Mouse (Mus musculus): Measurements from ENCODE around the gene Wdsub1. TPM values are rescaled to one million over a fixed set of nuclear protein-coding genes. Genes with fewer than 3 reads are reported as not detected.

The Wdsub1 gene
- total RNA-seq, 2 experiments from 2014 or later: 14.3 to 31.0 TPM

DNA sequence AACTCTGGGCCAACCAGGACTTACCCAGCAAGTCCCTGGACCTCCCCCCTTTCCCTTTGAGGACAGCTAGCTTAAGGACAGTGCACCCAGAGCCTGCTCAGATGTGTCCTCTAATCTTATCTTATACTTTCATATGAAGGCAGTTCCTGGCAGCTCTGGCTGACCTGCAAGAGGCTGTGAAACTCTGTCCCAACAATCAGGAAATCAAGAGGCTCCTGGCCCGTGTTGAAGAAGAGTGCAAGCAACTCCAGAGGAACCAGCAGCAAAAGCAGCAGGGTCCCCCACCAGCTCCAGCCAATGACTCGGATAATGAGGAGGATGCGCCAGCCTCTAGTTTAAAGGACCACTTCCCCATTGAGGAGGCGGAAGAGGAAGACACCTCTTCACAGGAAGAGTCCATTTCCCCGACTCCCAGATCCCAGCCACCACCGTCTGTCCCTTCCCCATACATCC is 39.8 kb downstream of the Wdsub1 start:
- ATAC-seq (ENCODE audit: poor library complexity, severe bottlenecking): 0 out of 2 replicates have a peak, but pooled peaks have one; percentile 21

DNA sequence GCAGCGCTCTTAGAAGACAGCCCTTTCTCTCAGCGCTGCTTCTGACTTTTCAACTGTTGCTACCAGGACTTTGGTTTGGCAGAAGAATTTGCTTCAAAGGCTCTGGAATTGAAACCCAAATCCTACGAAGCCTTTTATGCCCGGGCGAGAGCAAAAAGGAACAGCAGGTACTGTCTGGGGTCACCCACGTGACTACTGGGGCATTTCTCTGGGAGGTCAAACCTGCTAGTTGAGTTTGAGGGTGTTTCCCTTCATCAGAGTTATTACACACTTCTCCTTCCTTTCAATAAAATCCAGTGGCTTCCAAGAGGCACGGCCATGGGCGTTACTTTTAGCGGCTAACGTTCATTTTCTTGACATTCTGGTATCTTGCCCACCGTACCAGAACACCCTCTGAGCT is 40.4 kb downstream of the Wdsub1 start:
- no peak for ATAC-seq (ENCODE audit: poor library complexity, severe bottlenecking)

DNA sequence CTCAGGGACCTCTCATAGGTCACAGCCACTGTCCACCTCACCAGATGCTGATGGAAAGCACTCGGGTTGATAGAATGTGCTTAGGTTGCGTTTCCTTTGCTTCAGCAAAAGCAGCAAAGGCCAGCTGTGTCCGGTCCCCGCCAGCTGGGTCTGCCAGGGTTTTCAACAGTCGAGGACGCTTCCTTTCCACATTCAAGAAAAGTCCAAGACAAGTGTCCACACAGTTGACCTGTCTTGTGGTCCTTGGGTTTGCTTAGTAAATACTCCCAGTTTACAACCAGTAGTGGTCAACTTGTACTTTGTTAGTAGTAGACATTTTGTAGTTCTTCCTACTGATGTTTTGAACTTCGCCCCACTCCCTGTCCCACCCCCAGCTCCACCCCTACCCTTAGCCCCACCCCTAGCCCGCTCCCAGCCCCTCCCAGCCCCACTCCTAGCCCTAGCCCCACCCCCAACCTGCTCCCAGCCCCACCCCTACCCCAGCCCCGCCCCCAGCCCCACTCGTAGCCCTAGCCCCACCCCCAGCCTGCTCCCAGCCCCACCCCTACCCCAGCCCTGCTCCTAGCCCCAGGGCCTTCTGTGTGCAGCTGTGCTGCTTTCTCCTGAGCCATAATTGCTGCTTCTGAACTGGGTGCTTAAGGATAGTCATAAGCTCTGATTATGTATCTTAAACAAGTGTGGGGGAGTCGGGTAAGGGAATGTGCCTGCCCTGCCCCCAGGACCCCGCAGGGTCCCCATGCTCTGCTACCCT is 41.0 kb downstream of the Wdsub1 start:
- no peak for ATAC-seq (ENCODE audit: poor library complexity, severe bottlenecking)

DNA sequence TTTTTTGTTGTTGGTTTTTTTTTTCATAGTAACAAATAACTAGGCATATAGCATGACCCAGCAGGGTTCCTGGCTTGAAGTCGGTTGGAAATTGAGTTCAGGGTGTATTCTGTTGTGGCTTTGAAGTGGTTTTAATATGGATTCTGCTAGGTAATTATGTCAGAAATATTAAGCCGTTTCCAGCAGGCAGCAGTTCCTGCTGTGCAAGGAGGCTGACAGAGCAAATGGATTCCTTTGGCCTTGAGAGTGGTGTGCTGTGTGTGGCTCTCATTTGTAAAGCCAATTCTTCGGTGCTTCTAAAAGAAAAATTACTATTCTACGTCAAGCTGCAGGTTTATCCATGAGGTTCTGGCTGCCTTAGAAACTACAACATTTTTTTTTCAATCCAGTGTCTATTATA is 42.2 kb downstream of the Wdsub1 start:
- ATAC-seq (ENCODE audit: poor library complexity, severe bottlenecking): no peak

DNA sequence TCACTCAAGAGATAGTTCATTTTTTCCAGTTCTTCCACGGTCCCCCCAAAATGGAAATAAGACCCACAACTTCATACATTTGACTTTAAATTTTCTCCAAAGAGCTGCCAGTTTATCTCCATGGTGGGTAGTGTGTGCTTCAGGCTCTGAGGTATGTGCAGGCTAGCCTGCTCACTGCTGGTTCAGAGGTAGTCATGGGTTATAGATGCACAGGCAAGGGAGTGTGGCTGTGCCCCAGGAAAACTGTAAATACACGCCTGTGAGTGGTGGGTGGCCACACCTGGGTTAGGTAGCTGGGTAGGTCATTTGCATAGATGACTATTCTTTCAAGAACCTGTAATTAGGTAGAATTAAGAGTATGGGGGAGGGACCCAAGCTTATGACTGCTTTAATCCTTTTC is 42.6 kb downstream of the Wdsub1 start:
- no peak for ATAC-seq (ENCODE audit: poor library complexity, severe bottlenecking)

DNA sequence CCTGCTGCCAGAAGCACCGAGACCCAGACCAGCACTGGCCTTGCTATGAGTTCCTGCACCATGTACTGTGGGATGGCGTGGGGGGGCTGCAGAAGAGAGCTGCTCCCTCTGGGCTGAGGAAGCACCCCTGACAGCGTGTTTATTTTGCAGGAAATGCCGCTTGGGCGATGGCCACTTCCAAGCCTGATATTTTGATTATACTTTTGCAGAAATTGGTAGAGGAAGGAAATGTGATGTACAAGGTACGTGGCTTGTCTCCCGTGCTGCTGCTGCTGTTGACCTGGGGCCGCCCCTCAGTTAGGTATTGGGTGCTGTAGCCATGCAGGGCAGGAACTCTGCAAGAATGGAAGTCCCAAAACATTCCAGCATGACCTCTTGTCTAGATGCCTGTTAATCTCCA is 43.6 kb downstream of the Wdsub1 start:
- no peak for ATAC-seq (ENCODE audit: poor library complexity, severe bottlenecking)

DNA sequence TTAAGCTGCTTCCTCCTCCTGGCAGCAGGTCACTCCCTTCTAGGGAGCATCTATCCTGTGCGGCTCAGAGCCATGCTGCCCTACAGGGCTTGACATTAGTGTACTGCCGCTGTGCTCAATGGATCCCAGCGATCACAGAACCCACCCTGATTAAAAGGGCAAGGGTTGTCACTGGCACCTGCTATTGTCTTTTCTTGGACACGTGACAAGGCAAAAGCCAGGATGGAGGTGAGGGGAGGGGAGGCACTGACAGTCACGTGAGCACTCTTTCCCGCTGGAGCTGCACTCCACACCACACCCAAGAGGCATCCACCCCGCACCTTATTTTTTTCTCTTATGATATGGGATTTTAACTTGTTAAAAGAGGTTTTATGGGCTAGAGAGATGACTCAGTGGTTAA is 50.6 kb downstream of the Wdsub1 start:
- ATAC-seq (ENCODE audit: poor library complexity, severe bottlenecking): no peak

DNA sequence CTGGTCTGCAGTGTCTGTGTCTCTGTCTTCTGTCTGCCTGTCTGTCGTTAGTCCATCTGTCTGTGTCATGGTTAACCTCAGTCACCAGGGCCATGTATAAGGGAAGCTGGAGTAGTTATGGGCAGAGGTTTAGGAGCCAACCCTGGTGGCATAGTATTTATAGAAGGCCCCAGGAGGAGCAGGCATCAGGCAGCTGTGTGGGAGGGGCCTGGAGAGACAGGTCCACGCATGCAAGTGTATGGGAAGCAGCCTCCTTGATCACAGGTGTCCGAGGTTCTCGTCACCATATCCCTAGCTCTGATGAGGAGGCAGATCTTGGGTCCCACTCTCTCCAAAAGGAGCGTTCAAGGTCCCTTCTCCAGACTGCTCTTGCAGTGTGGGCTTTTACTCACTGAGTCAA is 51.5 kb downstream of the Wdsub1 start:
- no peak for ATAC-seq (ENCODE audit: poor library complexity, severe bottlenecking)

DNA sequence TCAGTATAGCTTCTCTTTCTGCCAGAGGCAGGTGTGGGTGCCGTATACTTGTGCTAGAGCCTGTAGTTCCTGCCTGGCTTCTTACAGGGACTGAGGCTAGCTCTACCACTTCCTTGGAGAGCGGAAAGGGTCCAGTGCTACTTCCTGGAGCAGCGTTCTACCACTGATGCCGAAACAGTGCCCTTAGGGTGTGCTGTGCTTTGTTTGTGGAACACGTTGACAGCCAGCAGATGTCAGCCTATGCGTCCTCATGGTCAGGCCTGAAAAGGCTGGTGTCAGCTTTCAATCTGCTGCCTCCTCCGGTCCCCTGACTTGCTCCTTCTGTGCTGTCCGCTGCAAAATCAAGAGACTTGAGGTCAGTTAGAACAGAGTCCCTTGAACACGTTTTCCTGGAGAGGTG is 52.2 kb downstream of the Wdsub1 start:
- no peak for ATAC-seq (ENCODE audit: poor library complexity, severe bottlenecking)

DNA sequence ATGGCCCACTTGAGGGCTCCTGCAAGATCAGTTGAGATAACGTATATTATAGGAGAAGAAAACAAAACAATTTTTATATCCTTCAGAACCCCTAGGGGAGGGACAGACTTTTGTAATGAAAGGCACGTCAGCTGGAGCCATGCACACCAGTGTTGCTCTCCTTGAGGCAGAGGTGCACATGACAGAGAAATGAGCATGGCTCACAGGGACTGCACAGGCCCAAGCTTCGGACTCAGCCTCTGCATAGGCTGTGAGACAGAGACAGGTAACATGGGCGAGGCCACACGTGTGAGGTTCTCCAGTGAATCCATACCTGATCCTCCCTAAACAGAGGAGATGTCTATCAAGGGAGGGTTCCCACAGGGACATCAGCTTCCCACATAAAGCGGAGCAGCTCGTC is 52.7 kb downstream of the Wdsub1 start:
- ATAC-seq (ENCODE audit: poor library complexity, severe bottlenecking): no peak

DNA sequence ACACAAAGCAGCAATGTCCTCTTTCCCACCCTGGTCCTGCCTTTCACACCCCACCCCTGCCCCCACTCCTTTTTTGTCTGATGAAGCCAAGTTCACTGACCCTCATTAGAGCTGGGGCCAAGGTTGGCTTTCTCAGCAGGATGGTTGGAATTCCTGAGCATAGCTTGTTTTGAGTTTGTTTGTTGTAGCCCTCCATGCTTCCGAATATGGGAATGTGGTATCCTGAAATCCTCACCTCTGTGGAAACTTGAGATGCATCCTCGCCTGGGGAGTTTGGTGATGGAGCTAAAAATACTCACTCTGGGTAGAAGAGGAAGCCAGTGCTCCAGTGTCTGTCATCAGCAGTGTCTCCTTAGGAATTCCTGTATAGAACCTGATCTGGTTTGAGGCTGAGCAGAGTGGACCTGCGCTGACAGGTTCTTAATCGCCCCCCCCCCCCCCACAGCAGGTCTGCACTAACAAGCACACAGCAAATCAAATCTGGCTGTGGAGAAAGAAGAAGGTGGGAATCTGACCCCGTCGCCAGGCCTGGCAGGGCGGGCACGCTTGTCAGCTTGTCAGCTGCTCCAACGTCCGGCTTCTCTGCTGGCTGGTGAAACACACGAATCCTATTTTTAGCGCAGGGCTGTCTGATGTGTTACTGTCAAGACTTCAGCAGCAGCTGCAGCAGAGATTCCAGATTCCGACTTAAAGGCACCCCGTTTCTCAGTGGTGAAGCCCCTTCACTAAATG is 53.4 kb downstream of the Wdsub1 start:
- ATAC-seq (ENCODE audit: poor library complexity, severe bottlenecking): no peak

DNA sequence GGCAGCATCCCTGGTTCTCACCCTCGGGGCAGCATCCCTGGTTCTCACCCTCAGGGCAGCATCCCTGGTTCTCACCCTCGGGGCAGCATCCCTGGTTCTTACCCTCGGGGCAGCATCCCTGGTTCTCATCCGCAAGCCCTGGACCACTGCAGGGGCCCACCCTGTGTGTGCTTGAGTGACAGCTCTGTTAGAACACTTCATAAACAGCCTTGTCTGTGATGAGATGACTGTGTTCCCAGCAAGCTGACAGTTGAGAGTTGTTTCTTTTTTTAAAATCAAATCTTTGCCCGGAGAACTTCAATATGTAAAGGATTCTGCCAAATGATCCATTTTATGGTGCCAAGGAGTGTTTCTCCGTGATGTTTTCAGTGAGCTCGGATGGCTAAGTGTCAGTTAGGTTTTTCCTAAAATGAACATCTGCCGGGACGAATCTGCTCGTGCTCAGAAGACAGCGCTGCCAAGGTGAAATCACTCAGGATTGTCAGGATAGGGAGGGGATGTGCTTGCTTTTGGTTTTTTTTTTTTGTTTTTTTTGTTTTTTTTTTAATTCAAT is 54.2 kb downstream of the Wdsub1 start:
- ATAC-seq (ENCODE audit: poor library complexity, severe bottlenecking): no peak

DNA sequence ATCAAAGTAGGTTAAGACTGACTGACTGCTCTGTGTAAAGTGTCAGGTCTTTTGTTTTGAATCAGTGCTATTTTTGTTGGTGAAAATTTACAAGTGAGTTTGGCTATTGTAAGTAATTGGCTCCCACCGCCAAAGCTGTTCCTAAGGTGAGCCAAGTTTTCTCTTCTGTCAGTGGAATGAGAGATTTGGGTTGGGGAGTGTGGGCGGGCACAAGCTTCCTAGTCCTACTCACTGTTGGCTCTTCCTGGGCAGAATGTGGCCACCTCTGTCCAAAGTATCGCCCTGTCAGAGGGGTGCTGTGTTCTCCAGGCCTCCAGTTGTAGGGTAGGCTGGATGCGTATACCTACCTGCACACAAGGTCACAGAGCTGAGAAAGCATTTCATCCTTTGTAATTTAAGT is 57.0 kb downstream of the Wdsub1 start:
- ATAC-seq (ENCODE audit: poor library complexity, severe bottlenecking): no peak

DNA sequence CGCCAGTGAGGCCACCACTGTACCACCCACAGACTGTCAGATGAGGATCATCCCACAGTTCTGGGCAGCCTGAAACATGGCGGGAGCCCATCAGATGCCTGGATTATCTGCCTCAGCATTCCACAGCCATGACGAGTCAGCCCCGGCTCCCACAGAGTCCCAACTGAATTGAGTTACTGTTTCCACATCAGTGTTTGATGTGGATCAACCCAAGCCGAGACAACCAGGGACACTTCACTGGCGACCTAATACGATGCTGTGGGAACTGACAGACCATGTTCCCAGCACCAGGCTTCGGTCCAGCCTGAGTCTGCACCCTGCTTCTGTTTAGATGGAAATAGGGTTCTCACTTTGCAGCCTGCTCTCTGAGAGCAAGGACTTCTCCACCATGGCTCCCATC is 58.1 kb downstream of the Wdsub1 start:
- no peak for ATAC-seq (ENCODE audit: poor library complexity, severe bottlenecking)

DNA sequence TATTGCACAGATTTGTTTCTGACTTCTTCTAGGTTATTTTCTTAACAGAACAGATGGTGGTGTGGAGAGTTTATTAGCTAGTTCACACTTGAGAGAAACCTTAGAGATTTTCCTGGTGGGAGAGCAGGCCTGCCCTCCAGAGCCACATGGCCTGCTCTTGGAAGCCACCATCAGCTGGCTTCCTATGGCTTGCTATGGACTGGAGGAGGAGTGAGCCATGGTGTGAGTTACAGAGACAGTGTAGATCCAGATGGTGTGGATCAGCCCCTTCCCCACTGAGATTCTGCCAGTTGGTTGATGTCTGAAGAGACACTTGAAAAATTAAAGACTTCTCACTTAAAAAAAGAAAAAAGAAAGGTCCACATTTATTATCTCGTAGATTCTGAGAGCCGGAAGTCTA is 61.3 kb downstream of the Wdsub1 start:
- ATAC-seq (ENCODE audit: poor library complexity, severe bottlenecking): no peak

DNA sequence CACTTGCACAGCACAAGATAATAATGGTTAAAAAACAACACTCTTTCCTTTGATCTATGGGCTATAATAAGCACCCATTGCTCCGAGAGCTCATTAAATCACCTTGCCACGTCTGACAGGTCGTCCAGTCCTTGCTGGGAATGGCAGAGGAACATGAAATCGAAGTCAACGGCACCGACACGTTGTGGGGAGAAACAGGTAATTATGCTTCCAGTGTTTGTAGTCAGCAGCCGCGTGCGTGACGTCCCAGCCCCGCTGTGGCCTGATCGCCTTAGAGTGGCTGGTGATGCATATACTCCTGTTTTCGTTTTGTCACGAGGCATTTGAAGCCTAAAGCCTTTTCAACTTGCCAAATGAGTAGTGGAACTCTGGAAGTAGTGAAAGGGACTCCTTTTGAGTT is 62.3 kb downstream of the Wdsub1 start:
- ATAC-seq (ENCODE audit: poor library complexity, severe bottlenecking): no peak

DNA sequence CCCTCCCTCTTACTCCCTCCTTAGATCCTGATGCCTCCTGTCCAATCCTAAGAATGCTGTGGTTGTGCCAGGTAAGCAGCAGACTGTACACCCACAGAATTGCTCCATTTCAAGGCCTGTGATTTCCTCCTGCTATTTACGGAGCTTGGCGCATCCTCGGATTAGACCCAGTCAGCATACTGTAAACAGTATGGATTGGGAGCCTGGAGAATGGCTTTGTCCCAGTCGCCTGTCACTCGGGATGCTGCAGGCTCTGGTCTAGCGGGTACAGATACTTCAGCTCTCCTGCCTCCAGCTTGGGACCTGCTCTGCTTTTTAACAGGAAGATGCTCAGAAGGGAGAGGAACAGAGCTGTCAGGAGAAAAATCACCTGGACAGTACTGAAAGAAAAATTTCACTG is 63.0 kb downstream of the Wdsub1 start:
- ATAC-seq (ENCODE audit: poor library complexity, severe bottlenecking): no peak

DNA sequence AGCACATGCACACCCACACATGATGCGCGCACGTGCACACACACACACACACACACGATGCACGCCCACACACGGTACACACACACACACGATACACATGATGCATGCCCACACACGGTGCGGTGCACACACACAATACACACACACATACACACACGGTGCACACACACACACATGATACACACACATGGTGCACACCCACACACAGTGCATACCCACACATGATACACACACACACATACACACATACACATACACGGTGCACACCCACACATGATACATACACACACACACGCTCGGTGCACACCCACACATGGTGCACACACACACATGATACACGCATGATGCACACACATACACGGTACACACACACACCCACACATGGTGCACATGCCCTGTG is 63.7 kb downstream of the Wdsub1 start:
- no peak for ATAC-seq (ENCODE audit: poor library complexity, severe bottlenecking)

DNA sequence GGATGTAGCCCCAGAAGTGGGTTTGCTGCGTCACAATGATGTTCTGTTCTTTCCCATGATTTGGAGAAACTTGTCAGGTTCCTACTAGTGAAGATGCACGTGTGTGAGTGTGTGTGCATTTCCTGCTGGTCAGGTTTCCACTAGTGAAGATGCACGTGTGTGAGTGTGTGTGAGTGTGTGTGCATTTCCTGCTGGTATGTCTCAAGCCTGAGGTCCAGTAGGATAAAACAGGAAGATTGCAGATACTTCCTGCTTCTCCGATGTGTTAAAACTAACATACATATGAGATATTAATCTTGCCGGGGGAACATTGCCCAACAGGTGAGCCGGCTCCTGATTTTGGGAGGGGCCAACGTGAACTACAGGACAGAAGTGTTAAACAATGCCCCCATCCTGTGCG is 67.4 kb downstream of the Wdsub1 start:
- 0 out of 2 replicates have a peak, but pooled peaks have one; percentile 45 for ATAC-seq (ENCODE audit: poor library complexity, severe bottlenecking)

DNA sequence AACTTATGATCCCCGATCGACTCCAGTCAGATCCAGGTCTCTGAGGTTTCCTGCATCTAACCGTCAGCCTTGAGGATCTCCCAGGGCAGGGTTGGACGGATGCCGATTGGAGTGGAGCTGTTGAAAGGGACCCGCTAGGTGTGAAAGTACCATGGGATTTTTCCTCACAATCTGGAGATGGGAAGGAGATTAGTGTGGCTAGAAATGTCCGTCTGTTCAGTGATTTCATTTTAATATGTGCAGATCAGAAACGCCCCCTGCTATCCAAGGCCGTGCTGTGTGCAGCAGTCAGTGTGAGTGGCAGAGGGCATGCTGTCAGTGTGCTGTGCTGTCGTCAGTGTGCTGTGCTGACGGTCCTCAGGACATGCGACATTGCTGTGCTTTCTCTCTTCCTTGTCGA is 68.9 kb downstream of the Wdsub1 start:
- ATAC-seq (ENCODE audit: poor library complexity, severe bottlenecking): no peak

DNA sequence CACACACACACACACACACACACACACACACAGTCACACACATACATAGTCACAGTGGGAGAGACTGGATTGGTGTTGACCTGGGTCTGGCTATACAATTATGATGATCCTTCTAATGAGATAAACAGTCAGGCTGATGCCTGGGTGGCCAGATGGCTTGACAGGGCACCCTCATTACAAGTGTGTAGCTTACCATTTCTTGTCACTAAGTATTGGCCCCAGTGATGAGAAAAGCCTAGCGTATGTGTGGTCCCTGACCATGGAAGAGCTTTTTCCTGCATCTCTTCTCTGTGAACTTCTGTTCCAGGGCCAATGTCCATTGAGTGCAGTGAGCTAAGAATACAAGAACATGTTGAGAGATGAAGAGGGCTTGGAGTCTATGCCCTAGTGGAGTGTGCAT is 69.8 kb downstream of the Wdsub1 start:
- ATAC-seq (ENCODE audit: poor library complexity, severe bottlenecking): no peak

DNA sequence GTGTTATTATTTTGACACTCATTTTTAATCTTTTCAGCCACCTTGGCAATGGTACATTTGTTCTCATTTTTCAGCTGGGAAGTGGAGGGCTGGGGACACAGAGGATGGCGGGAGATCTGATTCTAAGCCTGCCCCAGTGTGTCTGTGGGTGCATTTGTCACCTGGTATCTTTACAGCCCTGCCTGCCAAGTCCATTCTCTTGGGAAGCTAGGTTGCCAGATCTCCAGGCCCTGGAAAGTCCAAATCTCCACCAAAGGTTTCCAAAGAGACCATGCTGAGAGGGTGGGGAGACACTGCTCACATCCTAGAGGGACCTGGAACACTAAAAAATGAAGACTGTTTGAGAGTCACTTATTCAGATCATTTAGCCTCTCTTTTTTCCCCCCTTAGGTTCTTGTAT is 71.1 kb downstream of the Wdsub1 start:
- no peak for ATAC-seq (ENCODE audit: poor library complexity, severe bottlenecking)
